Mouse (Mus musculus): ENCODE data around the gene Bmf. TPM values are rescaled to one million over a fixed set of nuclear protein-coding genes. Genes with fewer than 3 reads are reported as not detected.

Gene Bmf
- polyA plus RNA-seq, 1 experiment = 10.1 TPM

GRCm38 (mm10) chr2:118498476-118498875 is 51.0 kb downstream of the Bmf start:
- Histone ChIP-seq H3K4me1 (ENCODE audit: control insufficient read depth, insufficient read depth, low read length) (no peaks in the 10 kb centered on the region), H3K27ac (ENCODE audit: insufficient read depth, low read length) (no peak overlapping the region), H3K4me3 (ENCODE audit: insufficient read depth, low read length) (no peak overlapping the region)
- no peak for TF ChIP-seq POLR2A (IDR thresholded peaks at IDR 0.05; ENCODE audit: low read depth, low read length)
- TF ChIP-seq CTCF (IDR thresholded peaks at IDR 0.05; ENCODE audit: borderline replicate concordance, insufficient read depth, low read length) = no peak

- Histone ChIP-seq H3K4me1 (ENCODE audit: control insufficient read depth, insufficient read depth, low read length) (no peaks in the 10 kb centered on the region), H3K4me3 (ENCODE audit: insufficient read depth, low read length) (no peak overlapping the region), H3K27ac (ENCODE audit: insufficient read depth, low read length) (no peak overlapping the region)
- TF ChIP-seq POLR2A (IDR thresholded peaks at IDR 0.05; ENCODE audit: low read depth, low read length) (no peak), CTCF (IDR thresholded peaks at IDR 0.05; ENCODE audit: borderline replicate concordance, insufficient read depth, low read length) (no peak)
These were observed 51.6 kb downstream of the Bmf start for GRCm38 (mm10) chr2:118497890-118498289.

- no peak overlapping the region for H3K27ac ChIP-seq (ENCODE audit: insufficient read depth, low read length)
- H3K4me1 ChIP-seq (ENCODE audit: control insufficient read depth, insufficient read depth, low read length) = peaks cover 7% of the 10 kb centered on the region
- H3K4me3 ChIP-seq (ENCODE audit: insufficient read depth, low read length) = no peak overlapping the region
- TF ChIP-seq POLR2A (IDR thresholded peaks at IDR 0.05; ENCODE audit: low read depth, low read length) (no peak), CTCF (IDR thresholded peaks at IDR 0.05; ENCODE audit: borderline replicate concordance, insufficient read depth, low read length) (no peak)
These were observed 54.5 kb downstream of the Bmf start for GRCm38 (mm10) chr2:118495024-118495423.

- H3K4me3 ChIP-seq (ENCODE audit: insufficient read depth, low read length) = no peak overlapping the region
- TF ChIP-seq CTCF (IDR thresholded peaks at IDR 0.05; ENCODE audit: borderline replicate concordance, insufficient read depth, low read length) (no peak), POLR2A (IDR thresholded peaks at IDR 0.05; ENCODE audit: low read depth, low read length) (no peak)
- H3K27ac ChIP-seq (ENCODE audit: insufficient read depth, low read length) = no peak overlapping the region
- peaks cover 10% of the 10 kb centered on the region for H3K4me1 ChIP-seq (ENCODE audit: control insufficient read depth, insufficient read depth, low read length)
These were observed 57.6 kb downstream of the Bmf start for GRCm38 (mm10) chr2:118491741-118492395.

- H3K4me3 ChIP-seq (ENCODE audit: insufficient read depth, low read length) = no peak overlapping the region
- peaks cover 10% of the 10 kb centered on the region for H3K4me1 ChIP-seq (ENCODE audit: control insufficient read depth, insufficient read depth, low read length)
- TF ChIP-seq POLR2A (IDR thresholded peaks at IDR 0.05; ENCODE audit: low read depth, low read length) (no peak), CTCF (IDR thresholded peaks at IDR 0.05; ENCODE audit: borderline replicate concordance, insufficient read depth, low read length) (no peak)
- H3K27ac ChIP-seq (ENCODE audit: insufficient read depth, low read length) = no peak overlapping the region
These were observed 58.2 kb downstream of the Bmf start for GRCm38 (mm10) chr2:118491281-118491731.

GRCm38 (mm10) chr2:118490241-118491091 is 59.0 kb downstream of the Bmf start:
- peaks cover 10% of the 10 kb centered on the region for H3K4me1 ChIP-seq (ENCODE audit: control insufficient read depth, insufficient read depth, low read length)
- no peak overlapping the region for H3K27ac ChIP-seq (ENCODE audit: insufficient read depth, low read length)
- no peak overlapping the region for H3K4me3 ChIP-seq (ENCODE audit: insufficient read depth, low read length)
- no peak for TF ChIP-seq POLR2A (IDR thresholded peaks at IDR 0.05; ENCODE audit: low read depth, low read length)
- no peak for TF ChIP-seq CTCF (IDR thresholded peaks at IDR 0.05; ENCODE audit: borderline replicate concordance, insufficient read depth, low read length)

- H3K4me1 ChIP-seq (ENCODE audit: control insufficient read depth, insufficient read depth, low read length) = peaks cover 10% of the 10 kb centered on the region
- no peak overlapping the region for H3K27ac ChIP-seq (ENCODE audit: insufficient read depth, low read length)
- H3K4me3 ChIP-seq (ENCODE audit: insufficient read depth, low read length) = no peak overlapping the region
- TF ChIP-seq POLR2A (IDR thresholded peaks at IDR 0.05; ENCODE audit: low read depth, low read length) = no peak
- no peak for TF ChIP-seq CTCF (IDR thresholded peaks at IDR 0.05; ENCODE audit: borderline replicate concordance, insufficient read depth, low read length)
These were observed 61.7 kb downstream of the Bmf start for GRCm38 (mm10) chr2:118487806-118488205.

GRCm38 (mm10) chr2:118486933-118487332 is 62.6 kb downstream of the Bmf start:
- H3K4me1 ChIP-seq (ENCODE audit: control insufficient read depth, insufficient read depth, low read length) = peaks cover 10% of the 10 kb centered on the region
- H3K27ac ChIP-seq (ENCODE audit: insufficient read depth, low read length) = no peak overlapping the region
- TF ChIP-seq POLR2A (IDR thresholded peaks at IDR 0.05; ENCODE audit: low read depth, low read length) (no peak), CTCF (IDR thresholded peaks at IDR 0.05; ENCODE audit: borderline replicate concordance, insufficient read depth, low read length) (peak; percentile 96)
- no peak overlapping the region for H3K4me3 ChIP-seq (ENCODE audit: insufficient read depth, low read length)

GRCm38 (mm10) chr2:118485415-118485814 is 64.1 kb downstream of the Bmf start:
- H3K4me1 ChIP-seq (ENCODE audit: control insufficient read depth, insufficient read depth, low read length) = peaks cover 5% of the 10 kb centered on the region
- no peak overlapping the region for H3K27ac ChIP-seq (ENCODE audit: insufficient read depth, low read length)
- TF ChIP-seq POLR2A (IDR thresholded peaks at IDR 0.05; ENCODE audit: low read depth, low read length) = no peak
- TF ChIP-seq CTCF (IDR thresholded peaks at IDR 0.05; ENCODE audit: borderline replicate concordance, insufficient read depth, low read length) = no peak
- H3K4me3 ChIP-seq (ENCODE audit: insufficient read depth, low read length) = no peak overlapping the region

GRCm38 (mm10) chr2:118484386-118484898 is 65.0 kb downstream of the Bmf start:
- Histone ChIP-seq H3K4me1 (ENCODE audit: control insufficient read depth, insufficient read depth, low read length) (no peaks in the 10 kb centered on the region), H3K4me3 (ENCODE audit: insufficient read depth, low read length) (no peak overlapping the region), H3K27ac (ENCODE audit: insufficient read depth, low read length) (no peak overlapping the region)
- TF ChIP-seq POLR2A (IDR thresholded peaks at IDR 0.05; ENCODE audit: low read depth, low read length) = no peak
- no peak for TF ChIP-seq CTCF (IDR thresholded peaks at IDR 0.05; ENCODE audit: borderline replicate concordance, insufficient read depth, low read length)

Measured in embryonic fibroblast, embryonic 13.5 days (primary cell).